Mouse (Mus musculus): ENCODE results near the gene Aurka. TPM values are rescaled to one million over a fixed set of nuclear protein-coding genes. Genes with fewer than 3 reads are reported as not detected.

Gene Aurka
- total RNA-seq, 2 experiments from 2014 or later: 1.3 to 1.8 TPM

- DNase-seq (ENCODE audit: low spot score in 2 of 2): no peak
- intact Hi-C loops (cut with DNase I): loop anchor here (2.0 kb wide), 1 partner anchor 26 kb away; the partner anchor contains the start of genes Aurka and Cstf1
These were observed 25.7 kb downstream of the Aurka start for GRCm38 (mm10) chr2:172344669-172345068.

- intact Hi-C loops (cut with DNase I): loop anchor here (2.0 kb wide), 1 partner anchor 27 kb away; the partner anchor contains the start of genes Aurka and Cstf1
- no peak for DNase-seq (ENCODE audit: low spot score in 2 of 2)
These were observed 26.6 kb downstream of the Aurka start for GRCm38 (mm10) chr2:172343751-172344150.

- no peak for DNase-seq (ENCODE audit: low spot score in 2 of 2)
- intact Hi-C loops (cut with DNase I): no loop called here
These were observed 28.7 kb downstream of the Aurka start for GRCm38 (mm10) chr2:172341606-172342005.

GRCm38 (mm10) chr2:172340936-172341335 lies 29.4 kb downstream of the Aurka start:
- intact Hi-C loops (cut with DNase I): no loop called here
- DNase-seq (ENCODE audit: low spot score in 2 of 2): no peak

GRCm38 (mm10) chr2:172338206-172338942 lies 32.0 kb downstream of the Aurka start:
- intact Hi-C loops (cut with DNase I): loop anchor here (10.0 kb wide), 1 partner anchor 1434 kb away; no protein-coding TSS in a partner anchor
- DNase-seq (ENCODE audit: low spot score in 2 of 2): no peak

- peak; percentile 84 for DNase-seq (ENCODE audit: low spot score in 2 of 2)
- intact Hi-C loops (cut with DNase I): loop anchor here (1.0 kb wide), 1 partner anchor 102 kb away; no protein-coding TSS in a partner anchor
These were observed 41.2 kb downstream of the Aurka start for GRCm38 (mm10) chr2:172329179-172329578.

GRCm38 (mm10) chr2:172328248-172328647 lies 42.1 kb downstream of the Aurka start:
- intact Hi-C loops (cut with DNase I): loop anchor here (1.0 kb wide), 1 partner anchor 79 kb away; no protein-coding TSS in a partner anchor
- DNase-seq (ENCODE audit: low spot score in 2 of 2): no peak

- intact Hi-C loops (cut with DNase I): no loop called here
- DNase-seq (ENCODE audit: low spot score in 2 of 2): no peak
These were observed 49.5 kb downstream of the Aurka start for GRCm38 (mm10) chr2:172320878-172321277.

- DNase-seq (ENCODE audit: low spot score in 2 of 2): no peak
- intact Hi-C loops (cut with DNase I): no loop called here
These were observed 58.6 kb downstream of the Aurka start for GRCm38 (mm10) chr2:172311731-172312130.

- DNase-seq (ENCODE audit: low spot score in 2 of 2): no peak
- intact Hi-C loops (cut with DNase I): no loop called here
These were observed 63.8 kb downstream of the Aurka start for GRCm38 (mm10) chr2:172306544-172306943.

Other genes starting within 250 kb of the Aurka start
- gene Mc3r, start 122.0 kb downstream of the Aurka start, total RNA-seq (2021): under 1 TPM; 0.21 to 0.25 TPM
- gene Fam210b, start 25.0 kb downstream of the Aurka start, total RNA-seq (2021): 10 to 100 TPM; 12.2 to 13.2 TPM
- 10 to 100 TPM; 24.9 to 27.5 TPM for gene Cstf1, start 146 bp upstream of the Aurka start, total RNA-seq (2021)
- under 1 TPM; 0.55 to 0.78 TPM for gene Cass4, start 23.3 kb upstream of the Aurka start, total RNA-seq (2021)
- 10 to 100 TPM; 73.9 to 74.2 TPM for gene Rtf2, start 70.0 kb upstream of the Aurka start, total RNA-seq (2021)
- gene Gcnt7, start 88.1 kb upstream of the Aurka start, total RNA-seq (2021): not detected
- not detected for gene Fam209, start 102.0 kb upstream of the Aurka start, total RNA-seq (2021)
- gene Tfap2c, start 179.1 kb upstream of the Aurka start, total RNA-seq (2021): under 1 TPM; 0.11 to 0.57 TPM